Comparison of ENCODE assay signal across 15 mouse cellular contexts in the genomic region with DNA sequence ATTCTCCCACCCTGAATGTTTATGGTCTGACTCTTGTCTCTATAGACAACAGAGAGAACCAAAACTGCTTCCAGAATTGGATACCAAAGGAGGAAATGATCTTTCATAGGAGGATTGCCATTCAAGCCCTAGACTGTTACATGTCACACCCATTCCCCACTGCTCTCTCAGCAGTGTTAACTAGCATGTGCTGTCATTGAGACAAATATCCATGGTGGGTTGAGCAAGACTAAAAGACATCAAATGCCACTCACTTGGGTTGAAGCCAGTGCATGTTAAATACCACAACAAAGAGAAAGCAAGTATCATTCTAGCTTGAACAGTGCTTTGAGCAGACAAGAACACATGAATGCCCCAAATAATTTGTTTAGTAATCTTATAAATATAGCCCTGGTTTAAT. TPM values are rescaled to one million over a fixed set of nuclear protein-coding genes. Genes with fewer than 3 reads are reported as not detected.
"Had no signal": no experiment of that assay in that cellular context is flagged by ENCODE, and none has a peak within 500 bp of the region (broad histone marks: within the 10 kb centered on the region; RNA-seq: fewer than 3 reads in every experiment).

No protein-coding gene starts in this region.

- DNase-seq: kidney, adult 11 months; kidney, postnatal 10 days; lung, adult 18-20 months; lung, postnatal 10 days; lung, postnatal 4 days; thymus, adult 18-20 months; thymus, postnatal 14 days had no signal

- H3K4me3 ChIP-seq: layer of hippocampus, adult 2 months; limb, embryonic 13.5 days; midbrain, embryonic 12.5 days had no signal

- H3K36me3 ChIP-seq: limb, embryonic 13.5 days; midbrain, embryonic 12.5 days had no signal

- H3K4me2 ChIP-seq: limb, embryonic 13.5 days; midbrain, embryonic 12.5 days had no signal

- H3K9me3 ChIP-seq: limb, embryonic 13.5 days; midbrain, embryonic 12.5 days had no signal

- H3K9ac ChIP-seq: limb, embryonic 13.5 days; liver, embryonic 14.5 days; midbrain, embryonic 12.5 days had no signal

- H3K27ac ChIP-seq: layer of hippocampus, adult 2 months; limb, embryonic 13.5 days; liver, embryonic 14.5 days had no signal

- H3K27me3 ChIP-seq: limb, embryonic 13.5 days had no signal

RNA-seq across cellular contexts. Expression of a gene that starts 41.2 kb away (rescaled TPM):
- total RNA-seq: liver, adult 2 months; megakaryocyte, adult 5-6 weeks; neutrophil, adult 5-6 weeks had no signal
- polyA plus RNA-seq: kidney, embryonic 14.5 days; limb, embryonic 13.5 days had no signal
